ENCODE assay signal across 8 mouse cellular contexts in the genomic region with DNA sequence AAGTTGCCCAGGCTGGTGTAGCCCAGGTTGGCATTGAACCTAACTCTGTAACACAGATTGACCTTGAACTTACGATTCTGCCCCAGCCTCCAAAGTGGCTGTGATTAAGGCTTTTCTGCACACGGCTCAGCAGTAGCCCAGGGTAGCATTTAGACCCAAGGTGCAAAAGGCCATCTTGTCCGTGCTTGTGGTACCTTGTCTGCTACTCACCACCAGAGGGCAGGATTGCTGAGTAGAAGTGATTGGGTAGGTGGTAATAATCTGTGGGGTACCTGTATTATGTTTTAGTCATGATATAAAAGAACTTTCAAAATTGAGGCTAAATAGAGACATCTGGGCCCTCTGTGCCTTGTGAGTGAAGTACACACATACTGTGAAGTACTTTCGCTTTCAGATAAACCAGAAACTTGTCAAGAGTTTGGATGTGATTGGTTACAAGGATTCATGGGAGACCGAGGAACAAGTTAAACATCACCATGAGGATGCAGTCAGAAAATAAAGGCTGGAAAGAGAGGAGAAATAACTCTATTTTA. TPM values are rescaled to one million over a fixed set of nuclear protein-coding genes. Genes with fewer than 3 reads are reported as not detected.
DNase-seq lines count a peak whose midpoint lies in the region; ATAC-seq and TF ChIP-seq lines count a peak whose summit lies in the region.

No protein-coding gene starts in this region.

- no peaks in the 10 kb centered on the region for H3K4me1 ChIP-seq in neural tube, embryonic 11.5 days (ENCODE audit: control insufficient read depth, insufficient read depth, low read length)
- no peaks in the 10 kb centered on the region for H3K4me1 ChIP-seq in bone marrow macrophage, adult 2 months (ENCODE audit: control insufficient read depth, insufficient read depth, low read length)

- 0 out of 2 replicates have a peak, but pooled peaks have one; percentile 14 for TF ChIP-seq CTCF in bone marrow macrophage, adult 2 months (IDR thresholded peaks at IDR 0.05; ENCODE audit: low read depth, low read length)

- H3K27me3 ChIP-seq in neural tube, embryonic 11.5 days (ENCODE audit: control insufficient read depth, insufficient read depth, low read length) = no peaks in the 10 kb centered on the region

- H3K36me3 ChIP-seq in neural tube, embryonic 11.5 days (ENCODE audit: control insufficient read depth, insufficient read depth, low read length) = peaks cover 13% of the 10 kb centered on the region

- no peak for TF ChIP-seq POLR2A in bone marrow macrophage, adult 2 months (IDR thresholded peaks at IDR 0.05; ENCODE audit: borderline replicate concordance, low read depth, low read length)

- H3K4me3 ChIP-seq in neural tube, embryonic 11.5 days (ENCODE audit: low read depth, low read length) = no peak overlapping the region
- no peak overlapping the region for H3K4me3 ChIP-seq in bone marrow macrophage, adult 2 months (ENCODE audit: insufficient read depth, low read length)

- 80% methylated on average over 5 of the region's 5 CpGs for WGBS in neural tube, embryonic 11.5 days

- H3K4me2 ChIP-seq in neural tube, embryonic 11.5 days (ENCODE audit: low read depth) = no peak overlapping the region

- no peaks in the 10 kb centered on the region for H3K9me3 ChIP-seq in neural tube, embryonic 11.5 days (ENCODE audit: control insufficient read depth, low read length)

- peak; percentile 68 for DNase-seq in embryo, embryonic 10 days (ENCODE audit: low spot score)
- no peak for DNase-seq in embryo, embryonic 9.5 days (ENCODE audit: extremely low spot score)
- DNase-seq in neural tube, embryonic 11.5 days (ENCODE audit: low spot score) = peak; percentile 44
- no peak for DNase-seq in neural tube, embryonic 10.5 days (ENCODE audit: extremely low spot score, low spot score)
- DNase-seq in lung, postnatal 36 days = peak; percentile 74
- DNase-seq in thymus, postnatal 25 days = peak; percentile 78

- no peak overlapping the region for H3K27ac ChIP-seq in neural tube, embryonic 11.5 days (ENCODE audit: low read depth, low read length)
- no peak overlapping the region for H3K27ac ChIP-seq in bone marrow macrophage, adult 2 months (ENCODE audit: insufficient read depth, low read depth, low read length)

- no peak for ATAC-seq in neural tube, embryonic 11.5 days (ENCODE audit: insufficient read depth, low FRiP score, low TSS enrichment)
- ATAC-seq in inflammation-experienced regulatory T-cells, adult 6 months = peak; percentile 69

- H3K9ac ChIP-seq in neural tube, embryonic 11.5 days (ENCODE audit: low read length) = no peak overlapping the region

RNA-seq across cellular contexts. Expression of gene Rhoh, which starts 37.3 kb away (rescaled TPM):
- 0.37 and 0.73 TPM in 2 replicates for polyA plus RNA-seq in neural tube, embryonic 11.5 days (2014; fragmentation: Nextera tagmentation; extraction: Ambion mirVana)
- polyA plus RNA-seq in bone marrow macrophage, adult 2 months (2012; ENCODE audit: insufficient read depth, insufficient read length, missing spikeins) = 2.1 and 2.4 TPM in 2 replicates
- polyA plus RNA-seq in inflammation-experienced regulatory T-cells, adult 6 months (2017; shearing (Covaris generic)) = 100 to 1,000 TPM; 154 to 314 (median 282) TPM

Comparison
In these comparisons a context has a peak if more than half of its experiments do, and no peak if none do; other contexts are left out.
1. DNase-seq: peak in embryo, embryonic 10 days (single experiment), neural tube, embryonic 11.5 days (single experiment), lung, postnatal 36 days (single experiment) and thymus, postnatal 25 days (single experiment); none in embryo, embryonic 9.5 days (single experiment) and neural tube, embryonic 10.5 days (single experiment).
2. RNA of gene Rhoh, which starts 37.3 kb away (polyA plus RNA-seq): 154 to 314 TPM in inflammation-experienced regulatory T-cells, adult 6 months; 2.1 to 2.4 TPM in bone marrow macrophage, adult 2 months and 0.37 to 0.73 TPM in neural tube, embryonic 11.5 days; every median in the first group is over 10 times any median in the second.